Mouse (Mus musculus) kidney, embryonic 14.5 days (tissue): ENCODE measurements around the gene Prkce. TPM values are rescaled to one million over a fixed set of nuclear protein-coding genes. Genes with fewer than 3 reads are reported as not detected.

Source experiments
- ATAC-seq: fragments of 200-750 bp; cut with Nextera tagmentation; 2 replicates; pipeline ENCODE4 v1.8.0; 2017; ENCODE audit warnings: moderate number of reproducible peaks, mild to moderate bottlenecking, moderate TSS enrichment, moderate library complexity; ENCODE audit not compliant: low FRiP score, low TSS enrichment
- H3K27ac ChIP-seq: fragments of 300-500 bp; sonication (generic); 2 replicates; pipeline ENCODE4 v1.5.1; 2014; ENCODE audit warnings: low read depth, mild to moderate bottlenecking, low read length, moderate library complexity, mixed read lengths
- H3K27me3 ChIP-seq: fragments of 300-500 bp; sonication (generic); 2 replicates; pipeline ENCODE4 v1.6.1; 2014; ENCODE audit warnings: mild to moderate bottlenecking, low read length; ENCODE audit not compliant: control insufficient read depth, insufficient read depth
- H3K36me3 ChIP-seq: fragments of 300-500 bp; sonication (generic); 2 replicates; pipeline ENCODE4 v1.6.1; 2014; ENCODE audit warnings: low read length, mixed read lengths; ENCODE audit not compliant: control insufficient read depth, insufficient read depth
- H3K4me1 ChIP-seq: fragments of 300-500 bp; sonication (generic); 2 replicates; pipeline ENCODE4 v1.6.1; 2014; ENCODE audit warnings: low read length, mixed read lengths; ENCODE audit not compliant: control insufficient read depth, insufficient read depth
- H3K4me2 ChIP-seq: fragments of 300-500 bp; sonication (generic); replicated peaks from 2 replicates; pipeline ENCODE4 v1.6.1; 2014; ENCODE audit warnings: low read depth, mild to moderate bottlenecking, low read length
- H3K4me3 ChIP-seq: fragments of 300-500 bp; sonication (generic); 2 replicates; pipeline ENCODE4 v1.5.1; 2014; ENCODE audit warnings: mild to moderate bottlenecking, low read length
- H3K9ac ChIP-seq: fragments of 300-500 bp; sonication (generic); 2 replicates; pipeline ENCODE4 v1.6.1; 2014; ENCODE audit warnings: low read depth, mild to moderate bottlenecking, low read length, moderate library complexity
- H3K9me3 ChIP-seq: fragments of 300-500 bp; sonication (generic); 2 replicates; pipeline ENCODE4 v1.6.1; 2016; ENCODE audit warnings: low read length; ENCODE audit not compliant: control insufficient read depth
- WGBS: fragments of 180-500 bp; shearing (Covaris S2); extraction: QIAGEN DNeasy Blood & Tissue Kit; methylation state at CpG from one replicate; pipeline ENCODE4 v1.1.7; 2014; 5-methylcytosine and 5-hydroxymethylcytosine counted together
- polyA plus RNA-seq: library from polyadenylated mRNA; unstranded; fragments of >200 nt; fragmentation: Nextera tagmentation; extraction: Ambion mirVana; gene quantifications from 2 replicates; pipeline ENCODE4 v1.2.1, GENCODE M21; 2014

Gene Prkce
- polyA plus RNA-seq, 1 experiment from 2014 or later: 8.8 TPM

DNA sequence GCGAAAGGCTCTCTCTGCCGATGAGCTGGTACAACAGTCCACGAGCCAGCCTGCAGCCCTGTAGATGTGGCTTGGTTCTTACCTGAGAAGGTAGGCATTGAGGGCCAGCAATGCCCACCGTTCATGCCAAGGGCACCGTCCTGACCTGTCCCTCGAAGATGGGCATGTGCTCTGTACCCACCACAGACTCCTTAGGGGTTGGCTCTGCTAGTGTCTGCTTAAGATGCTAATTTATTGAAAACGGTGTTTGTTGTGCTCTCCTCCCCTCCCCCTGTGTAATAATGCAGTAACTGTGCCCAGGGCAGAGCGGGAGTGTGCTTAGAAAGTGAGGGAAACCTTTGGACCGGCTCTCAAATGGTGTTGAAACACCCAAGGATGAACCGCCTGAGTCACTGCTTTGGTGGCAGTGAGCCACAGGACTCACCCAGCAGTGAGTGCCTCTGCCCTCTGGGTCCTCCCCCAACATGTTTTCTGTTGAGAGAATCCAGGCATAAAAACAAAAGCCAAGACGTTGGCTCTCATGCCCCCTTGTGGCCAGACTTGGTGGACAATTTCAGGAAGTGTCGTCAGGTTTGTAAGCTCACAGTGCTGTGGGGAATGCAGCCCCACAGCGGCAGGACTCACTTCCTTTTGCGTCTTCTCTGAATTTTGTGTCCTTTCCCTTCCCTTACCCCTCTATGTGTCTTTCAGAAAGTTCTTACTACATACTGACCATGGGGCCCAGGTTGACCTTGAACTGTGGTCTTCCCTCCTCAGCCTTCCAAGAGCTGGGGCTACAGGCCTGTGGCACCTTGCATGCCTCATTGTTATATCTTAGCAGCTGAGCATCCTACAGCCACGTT lies 277.2 kb downstream of the Prkce start:
- Histone ChIP-seq H3K9me3 (no peaks in the 10 kb centered on the region), H3K4me1 (peaks cover 6% of the 10 kb centered on the region), H3K36me3 (no peaks in the 10 kb centered on the region), H3K27me3 (no peaks in the 10 kb centered on the region), H3K4me3 (no peak overlapping the region), H3K9ac (no peak overlapping the region; the same call in 1 of the 2 replicates), H3K27ac (no peak overlapping the region), H3K4me2 (peak overlapping the region; percentile 21; the same call in 1 of the 2 replicates)
- ATAC-seq: peak; percentile 88
- 40% methylated on average over 15 of the region's 15 CpGs for WGBS

DNA sequence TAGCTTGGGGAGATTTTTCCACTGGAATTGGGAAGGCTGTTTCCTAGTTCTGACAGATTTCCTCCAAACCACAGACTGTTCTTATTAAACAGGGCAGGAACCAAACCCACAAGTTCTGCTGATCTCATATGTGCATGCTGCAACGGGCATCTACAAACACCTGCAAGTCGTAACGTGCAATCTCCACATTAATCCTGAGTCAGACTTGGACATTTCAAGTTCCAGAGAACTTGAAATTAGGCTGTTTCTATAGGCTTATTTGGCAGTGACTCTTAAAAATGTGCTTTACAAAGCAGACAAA lies 277.8 kb downstream of the Prkce start:
- H3K4me2 ChIP-seq: no peak overlapping the region
- no peak overlapping the region for H3K4me3 ChIP-seq
- H3K27ac ChIP-seq: no peak overlapping the region
- H3K9me3 ChIP-seq: no peaks in the 10 kb centered on the region
- H3K9ac ChIP-seq: no peak overlapping the region
- 88% methylated on average over 3 of the region's 3 CpGs for WGBS
- no peak for ATAC-seq
- H3K27me3 ChIP-seq: no peaks in the 10 kb centered on the region
- peaks cover 6% of the 10 kb centered on the region for H3K4me1 ChIP-seq
- no peaks in the 10 kb centered on the region for H3K36me3 ChIP-seq

DNA sequence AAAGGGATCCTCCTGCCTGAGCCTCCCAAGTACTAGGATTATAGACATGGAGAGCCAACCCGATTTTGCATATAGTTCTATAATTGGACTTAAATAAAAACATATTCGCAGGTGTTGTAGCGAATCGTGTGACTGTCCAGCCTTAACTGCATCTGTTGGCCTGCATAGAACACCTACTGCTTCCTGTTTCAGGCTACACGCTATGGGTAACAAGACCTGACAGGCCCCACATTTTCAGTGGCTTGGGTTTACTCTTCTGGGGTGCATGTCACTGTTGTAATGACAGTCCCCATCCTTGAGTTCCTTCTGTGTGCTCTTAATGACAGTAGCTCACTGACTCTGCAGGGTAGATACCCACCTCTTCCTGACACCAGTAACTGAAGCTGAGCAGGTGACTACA lies 278.3 kb downstream of the Prkce start:
- H3K27me3 ChIP-seq: no peaks in the 10 kb centered on the region
- ATAC-seq: no peak
- H3K4me2 ChIP-seq: no peak overlapping the region
- no peak overlapping the region for H3K27ac ChIP-seq
- H3K9ac ChIP-seq: no peak overlapping the region
- no peaks in the 10 kb centered on the region for H3K9me3 ChIP-seq
- peaks cover 6% of the 10 kb centered on the region for H3K4me1 ChIP-seq
- 92% methylated on average over 5 of the region's 5 CpGs for WGBS
- no peak overlapping the region for H3K4me3 ChIP-seq
- H3K36me3 ChIP-seq: no peaks in the 10 kb centered on the region

DNA sequence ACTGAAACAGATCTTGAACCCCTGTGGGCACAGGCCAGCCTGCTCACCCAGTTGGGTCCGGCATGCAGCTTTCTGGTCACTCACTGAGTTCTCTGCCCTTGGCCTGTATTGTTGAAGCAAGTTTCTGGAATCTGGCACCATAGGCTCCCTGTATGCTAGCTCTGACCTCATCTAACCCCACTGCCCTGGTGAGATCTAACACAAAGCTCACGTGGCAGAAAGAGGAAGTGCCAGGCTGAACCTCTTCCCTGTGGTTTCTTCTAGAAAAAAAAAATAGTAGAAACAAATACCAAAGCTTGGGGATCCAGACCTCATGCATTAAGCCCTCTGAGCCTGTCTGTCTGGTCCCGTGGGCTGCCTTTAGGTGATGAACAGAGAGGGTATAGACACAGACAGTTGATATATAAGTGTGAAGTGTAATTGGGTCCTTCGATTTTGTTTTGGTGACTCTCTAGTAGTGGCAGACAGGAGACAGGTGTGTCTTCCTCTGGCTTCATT lies 279.6 kb downstream of the Prkce start:
- Histone ChIP-seq H3K9me3 (no peaks in the 10 kb centered on the region), H3K27me3 (no peaks in the 10 kb centered on the region), H3K27ac (no peak overlapping the region), H3K4me1 (peaks cover 6% of the 10 kb centered on the region), H3K9ac (no peak overlapping the region), H3K4me2 (no peak overlapping the region), H3K4me3 (no peak overlapping the region), H3K36me3 (no peaks in the 10 kb centered on the region)
- WGBS: 83% methylated on average over 4 of the region's 4 CpGs
- no peak for ATAC-seq

DNA sequence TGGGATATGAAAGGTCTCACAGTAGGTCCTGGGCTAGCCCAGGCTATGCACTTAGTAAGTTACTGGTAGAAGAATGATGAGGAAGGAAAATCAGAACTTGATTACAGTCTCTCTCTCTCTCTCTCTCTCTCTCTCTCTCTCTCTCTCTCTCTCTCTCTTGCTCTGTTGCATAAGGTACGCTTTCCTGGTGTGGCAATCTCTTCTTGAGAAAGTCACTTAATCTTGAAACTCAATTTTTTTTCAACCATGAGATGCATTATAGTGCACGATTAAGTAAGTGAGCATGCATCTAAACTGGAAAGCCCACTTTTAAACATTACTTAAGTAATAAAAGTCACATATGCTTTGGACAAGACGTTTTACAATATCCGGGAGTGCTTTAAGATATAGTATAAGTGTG lies 285.3 kb downstream of the Prkce start:
- Histone ChIP-seq H3K4me2 (no peak overlapping the region), H3K9ac (no peak overlapping the region), H3K9me3 (no peaks in the 10 kb centered on the region), H3K4me1 (no peaks in the 10 kb centered on the region), H3K27me3 (no peaks in the 10 kb centered on the region), H3K27ac (no peak overlapping the region), H3K36me3 (no peaks in the 10 kb centered on the region), H3K4me3 (no peak overlapping the region)
- no peak for ATAC-seq
- 88% methylated on average over 4 of the region's 4 CpGs for WGBS

DNA sequence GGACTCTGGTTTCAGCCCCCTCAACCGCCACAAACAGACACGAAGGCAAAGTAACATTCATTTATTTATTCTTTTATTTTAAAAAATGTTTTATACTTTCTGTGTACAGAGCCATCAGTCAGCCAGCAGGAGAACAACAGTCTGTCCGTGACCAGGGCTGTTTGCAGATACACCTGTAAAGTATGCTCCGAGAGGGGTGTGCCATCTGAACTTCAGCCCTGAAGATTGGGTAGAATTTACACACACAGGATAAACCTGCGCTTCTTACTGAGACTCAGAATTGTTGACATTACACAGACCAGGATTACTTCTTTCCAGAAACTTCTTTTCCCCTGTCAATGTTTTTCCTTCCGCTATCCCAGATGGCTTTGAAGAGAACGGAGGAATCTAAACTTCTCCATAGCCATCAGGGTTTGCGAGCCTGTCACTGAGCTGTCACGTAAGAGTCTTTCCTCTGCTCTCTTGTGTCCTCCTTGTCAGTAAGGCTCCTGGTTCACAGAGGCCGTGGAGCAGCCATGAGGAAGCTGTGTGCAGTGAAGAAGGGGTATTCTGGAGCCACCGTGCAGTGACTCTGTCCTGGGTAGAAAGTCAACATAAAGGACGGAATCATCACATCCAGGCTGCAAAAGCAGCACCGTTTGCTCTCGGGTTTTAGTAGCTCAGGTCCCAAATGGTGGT lies 286.2 kb downstream of the Prkce start:
- Histone ChIP-seq H3K27me3 (no peaks in the 10 kb centered on the region), H3K4me2 (no peak overlapping the region), H3K9ac (no peak overlapping the region), H3K27ac (no peak overlapping the region), H3K4me3 (no peak overlapping the region), H3K36me3 (no peaks in the 10 kb centered on the region), H3K9me3 (no peaks in the 10 kb centered on the region), H3K4me1 (peaks cover 4% of the 10 kb centered on the region; the same call in 1 of the 2 replicates)
- WGBS: 80% methylated on average over 14 of the region's 14 CpGs
- ATAC-seq: no peak

DNA sequence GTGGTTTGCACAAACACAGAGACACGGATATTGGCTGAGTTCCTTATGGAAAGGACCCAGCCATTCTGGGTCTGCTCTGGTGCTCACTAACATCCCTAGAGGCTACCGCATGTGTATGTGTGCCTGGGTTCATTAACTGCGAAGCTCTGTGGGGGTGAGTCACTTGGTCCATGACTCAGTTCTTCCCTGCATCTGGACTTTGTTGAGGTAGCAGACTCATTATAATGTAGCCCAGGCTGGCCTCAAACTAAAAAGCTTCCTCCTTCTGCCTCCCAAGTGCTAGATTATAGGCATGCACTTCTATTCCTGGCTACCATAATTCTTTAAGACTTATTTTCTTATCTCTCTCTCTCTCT lies 286.7 kb downstream of the Prkce start:
- Histone ChIP-seq H3K4me2 (no peak overlapping the region), H3K27ac (no peak overlapping the region), H3K9me3 (no peaks in the 10 kb centered on the region), H3K4me1 (peaks cover 4% of the 10 kb centered on the region; the same call in 1 of the 2 replicates), H3K27me3 (no peaks in the 10 kb centered on the region), H3K9ac (no peak overlapping the region), H3K4me3 (no peak overlapping the region), H3K36me3 (no peaks in the 10 kb centered on the region)
- WGBS: 75% methylated on average over 3 of the region's 3 CpGs
- ATAC-seq: no peak

DNA sequence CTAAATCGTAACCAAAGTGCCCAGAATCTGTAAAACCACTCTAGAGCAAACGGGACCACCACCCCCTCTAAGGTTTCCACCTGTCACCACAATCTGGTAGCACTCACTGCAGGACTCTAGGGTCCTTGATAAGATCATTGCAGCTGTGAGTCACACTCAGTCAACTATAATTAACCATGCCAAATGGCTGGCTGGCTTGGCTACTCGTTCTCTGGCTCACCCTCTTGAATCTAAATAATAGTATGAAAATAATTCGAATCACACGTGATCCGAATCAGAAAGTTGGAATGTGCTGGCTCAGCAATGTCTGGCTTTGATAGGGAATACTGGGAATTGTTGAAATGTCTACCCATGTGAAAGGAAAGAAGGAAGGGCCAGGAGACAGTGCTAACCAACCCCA lies 288.9 kb downstream of the Prkce start:
- Histone ChIP-seq H3K9me3 (no peaks in the 10 kb centered on the region), H3K4me2 (no peak overlapping the region), H3K27me3 (no peaks in the 10 kb centered on the region), H3K27ac (no peak overlapping the region), H3K36me3 (no peaks in the 10 kb centered on the region), H3K9ac (no peak overlapping the region), H3K4me1 (peaks cover 4% of the 10 kb centered on the region; the same call in 1 of the 2 replicates), H3K4me3 (no peak overlapping the region)
- ATAC-seq: no peak
- 73% methylated on average over 6 of the region's 6 CpGs for WGBS

DNA sequence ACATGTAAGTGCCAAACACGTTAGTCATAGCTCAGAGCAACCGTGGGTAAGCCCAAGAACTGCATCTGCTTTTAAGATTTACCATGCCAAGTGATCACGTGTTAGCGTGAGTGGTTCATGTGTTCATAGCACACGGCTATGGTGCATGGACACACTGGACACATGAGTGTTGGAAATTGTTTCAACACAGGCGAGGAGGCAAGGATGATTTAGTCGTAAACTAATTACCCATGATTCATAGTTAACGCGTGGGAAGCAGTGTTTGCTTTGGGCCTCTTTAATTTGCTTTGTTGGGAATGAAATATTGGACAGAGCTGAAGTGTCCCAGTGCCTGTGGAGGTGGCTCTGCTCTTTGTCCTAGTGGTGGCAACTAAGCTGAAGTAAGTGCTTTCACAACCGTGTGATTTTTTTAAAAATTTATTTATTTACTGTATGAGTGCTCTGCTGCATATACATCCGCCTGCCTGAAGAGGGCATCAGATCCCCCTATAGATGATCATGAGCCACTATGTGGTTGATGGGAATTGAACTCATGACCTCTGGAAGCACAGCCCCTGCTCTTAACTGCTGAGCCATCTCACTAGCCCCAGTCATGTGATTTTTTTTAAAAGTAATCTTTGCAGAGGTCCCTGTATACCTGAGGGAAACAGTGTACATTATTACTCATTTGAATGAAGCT lies 290.9 kb downstream of the Prkce start:
- H3K9ac ChIP-seq: no peak overlapping the region
- no peak for ATAC-seq
- H3K27me3 ChIP-seq: no peaks in the 10 kb centered on the region
- 65% methylated on average over 11 of the region's 11 CpGs for WGBS
- H3K4me2 ChIP-seq: no peak overlapping the region
- H3K36me3 ChIP-seq: no peaks in the 10 kb centered on the region
- no peak overlapping the region for H3K27ac ChIP-seq
- H3K4me3 ChIP-seq: no peak overlapping the region
- H3K4me1 ChIP-seq: peaks cover 8% of the 10 kb centered on the region; the same call in 1 of the 2 replicates
- no peaks in the 10 kb centered on the region for H3K9me3 ChIP-seq
